Mouse (Mus musculus): ENCODE results near the gene Cdc42ep2. TPM values are rescaled to one million over a fixed set of nuclear protein-coding genes. Genes with fewer than 3 reads are reported as not detected.
"Not testable (repeated sequence)": the region's sequence is repeated elsewhere in the genome, so short reads cannot be mapped to it uniquely, and the experiment has no call there.

Cdc42ep2 gene
- polyA plus RNA-seq, 1 experiment = not detected

GRCm38 (mm10) chr19:5889211-5889610 is 35.4 kb downstream of the Cdc42ep2 start:
- no peak overlapping the region for H3K4me3 ChIP-seq (ENCODE audit: insufficient read depth, low read depth, low read length)
- no peak for TF ChIP-seq POLR2A (IDR thresholded peaks at IDR 0.05; ENCODE audit: insufficient read depth, low read depth, low read length)
- TF ChIP-seq CTCF (IDR thresholded peaks at IDR 0.05; ENCODE audit: insufficient read depth, low read depth, low read length) = no peak
- peaks cover 21% of the 10 kb centered on the region for H3K4me1 ChIP-seq (ENCODE audit: control insufficient read depth, insufficient read depth, low read length)
- H3K27ac ChIP-seq (ENCODE audit: insufficient read depth, low read depth, low read length) = no peak overlapping the region
- 71% methylated on average over 4 of the region's 4 CpGs for WGBS

- H3K27ac ChIP-seq (ENCODE audit: insufficient read depth, low read depth, low read length) = no peak overlapping the region
- H3K4me1 ChIP-seq (ENCODE audit: control insufficient read depth, insufficient read depth, low read length) = peaks cover 8% of the 10 kb centered on the region
- TF ChIP-seq CTCF (IDR thresholded peaks at IDR 0.05; ENCODE audit: insufficient read depth, low read depth, low read length) (no peak), POLR2A (IDR thresholded peaks at IDR 0.05; ENCODE audit: insufficient read depth, low read depth, low read length) (no peak)
- no peak overlapping the region for H3K4me3 ChIP-seq (ENCODE audit: insufficient read depth, low read depth, low read length)
- WGBS = 84% methylated on average over 3 of the region's 3 CpGs
Observed at GRCm38 (mm10) chr19:5887234-5887815, 37.3 kb downstream of the Cdc42ep2 start.

GRCm38 (mm10) chr19:5885838-5886237 is 38.8 kb downstream of the Cdc42ep2 start:
- WGBS = 53% methylated on average over 4 of the region's 4 CpGs
- Histone ChIP-seq H3K4me1 (ENCODE audit: control insufficient read depth, insufficient read depth, low read length) (no peaks in the 10 kb centered on the region), H3K27ac (ENCODE audit: insufficient read depth, low read depth, low read length) (no peak overlapping the region), H3K4me3 (ENCODE audit: insufficient read depth, low read depth, low read length) (no peak overlapping the region)
- TF ChIP-seq POLR2A (IDR thresholded peaks at IDR 0.05; ENCODE audit: insufficient read depth, low read depth, low read length) = no peak
- no peak for TF ChIP-seq CTCF (IDR thresholded peaks at IDR 0.05; ENCODE audit: insufficient read depth, low read depth, low read length)

GRCm38 (mm10) chr19:5883935-5884334 is 40.7 kb downstream of the Cdc42ep2 start:
- Histone ChIP-seq H3K4me3 (ENCODE audit: insufficient read depth, low read depth, low read length) (no peak overlapping the region), H3K4me1 (ENCODE audit: control insufficient read depth, insufficient read depth, low read length) (peaks cover 2% of the 10 kb centered on the region), H3K27ac (ENCODE audit: insufficient read depth, low read depth, low read length) (no peak overlapping the region)
- no peak for TF ChIP-seq POLR2A (IDR thresholded peaks at IDR 0.05; ENCODE audit: insufficient read depth, low read depth, low read length)
- TF ChIP-seq CTCF (IDR thresholded peaks at IDR 0.05; ENCODE audit: insufficient read depth, low read depth, low read length) = no peak
- WGBS = 86% methylated on average over 1 of the region's 1 CpGs

GRCm38 (mm10) chr19:5882079-5882478 is 42.5 kb downstream of the Cdc42ep2 start:
- not testable (repeated sequence) for H3K27ac ChIP-seq (ENCODE audit: insufficient read depth, low read depth, low read length); H3K4me3 ChIP-seq (ENCODE audit: insufficient read depth, low read depth, low read length)
- peaks cover 20% of the 10 kb centered on the region for H3K4me1 ChIP-seq (ENCODE audit: control insufficient read depth, insufficient read depth, low read length)
- 58% methylated on average over 5 of the region's 5 CpGs for WGBS

GRCm38 (mm10) chr19:5881155-5881554 is 43.5 kb downstream of the Cdc42ep2 start:
- H3K4me3 ChIP-seq (ENCODE audit: insufficient read depth, low read depth, low read length) = no peak overlapping the region
- H3K4me1 ChIP-seq (ENCODE audit: control insufficient read depth, insufficient read depth, low read length) = peaks cover 21% of the 10 kb centered on the region
- H3K27ac ChIP-seq (ENCODE audit: insufficient read depth, low read depth, low read length) = no peak overlapping the region
- WGBS = 94% methylated on average over 6 of the region's 6 CpGs
- TF ChIP-seq POLR2A (IDR thresholded peaks at IDR 0.05; ENCODE audit: insufficient read depth, low read depth, low read length) (no peak), CTCF (IDR thresholded peaks at IDR 0.05; ENCODE audit: insufficient read depth, low read depth, low read length) (no peak)

- TF ChIP-seq POLR2A (IDR thresholded peaks at IDR 0.05; ENCODE audit: insufficient read depth, low read depth, low read length) = no peak
- no peak for TF ChIP-seq CTCF (IDR thresholded peaks at IDR 0.05; ENCODE audit: insufficient read depth, low read depth, low read length)
- Histone ChIP-seq H3K4me3 (ENCODE audit: insufficient read depth, low read depth, low read length) (no peak overlapping the region), H3K4me1 (ENCODE audit: control insufficient read depth, insufficient read depth, low read length) (peaks cover 25% of the 10 kb centered on the region), H3K27ac (ENCODE audit: insufficient read depth, low read depth, low read length) (no peak overlapping the region)
- 94% methylated on average over 7 of the region's 7 CpGs for WGBS
Observed at GRCm38 (mm10) chr19:5879735-5880134, 44.9 kb downstream of the Cdc42ep2 start.

- Histone ChIP-seq H3K4me3 (ENCODE audit: insufficient read depth, low read depth, low read length) (no peak overlapping the region), H3K4me1 (ENCODE audit: control insufficient read depth, insufficient read depth, low read length) (peaks cover 27% of the 10 kb centered on the region), H3K27ac (ENCODE audit: insufficient read depth, low read depth, low read length) (peak overlapping the region; percentile 81)
- no peak for TF ChIP-seq CTCF (IDR thresholded peaks at IDR 0.05; ENCODE audit: insufficient read depth, low read depth, low read length)
- no peak for TF ChIP-seq POLR2A (IDR thresholded peaks at IDR 0.05; ENCODE audit: insufficient read depth, low read depth, low read length)
- WGBS = 82% methylated on average over 3 of the region's 3 CpGs
Observed at GRCm38 (mm10) chr19:5878916-5879315, 45.7 kb downstream of the Cdc42ep2 start.

- no peak for TF ChIP-seq CTCF (IDR thresholded peaks at IDR 0.05; ENCODE audit: insufficient read depth, low read depth, low read length)
- TF ChIP-seq POLR2A (IDR thresholded peaks at IDR 0.05; ENCODE audit: insufficient read depth, low read depth, low read length) = no peak
- peak overlapping the region; percentile 1; the same call in 1 of the 2 replicates for H3K4me3 ChIP-seq (ENCODE audit: insufficient read depth, low read depth, low read length)
- 30% methylated on average over 7 of the region's 7 CpGs for WGBS
- peak overlapping the region; percentile 81 for H3K27ac ChIP-seq (ENCODE audit: insufficient read depth, low read depth, low read length)
- H3K4me1 ChIP-seq (ENCODE audit: control insufficient read depth, insufficient read depth, low read length) = peaks cover 27% of the 10 kb centered on the region
Observed at GRCm38 (mm10) chr19:5878362-5878722, 46.3 kb downstream of the Cdc42ep2 start.
